Mouse (Mus musculus) heart, embryonic 12.5 days (tissue): ENCODE results near the gene Ckmt2. TPM values are rescaled to one million over a fixed set of nuclear protein-coding genes. Genes with fewer than 3 reads are reported as not detected.

Experiments used
- ATAC-seq: fragments of 200-750 bp; cut with Nextera tagmentation; 2 replicates; pipeline ENCODE4 v1.8.0; 2017; ENCODE audit warnings: moderate TSS enrichment, moderate library complexity; ENCODE audit not compliant: insufficient number of reproducible peaks, low FRiP score
- H3K27ac ChIP-seq: fragments of 300-500 bp; sonication (generic); 2 replicates; pipeline ENCODE4 v1.5.1; 2016; ENCODE audit warnings: mild to moderate bottlenecking, moderate library complexity; ENCODE audit not compliant: poor library complexity, severe bottlenecking
- H3K27me3 ChIP-seq: fragments of 300-500 bp; sonication (generic); replicated peaks from 2 replicates; pipeline ENCODE4 v1.6.1; 2016; ENCODE audit warnings: mild to moderate bottlenecking, moderate library complexity
- H3K36me3 ChIP-seq: fragments of 300-500 bp; sonication (generic); 2 replicates; pipeline ENCODE4 v1.6.1; 2016; ENCODE audit warnings: mild to moderate bottlenecking, moderate library complexity
- H3K4me1 ChIP-seq: fragments of 300-500 bp; sonication (generic); replicated peaks from 2 replicates; pipeline ENCODE4 v1.6.1; 2016; ENCODE audit warnings: mild to moderate bottlenecking
- H3K4me2 ChIP-seq: fragments of 300-500 bp; sonication (generic); 2 replicates; pipeline ENCODE4 v1.6.1; 2016; ENCODE audit warnings: mild to moderate bottlenecking, moderate library complexity
- H3K4me3 ChIP-seq: fragments of 300-500 bp; sonication (generic); 2 replicates; pipeline ENCODE4 v1.5.1; 2016; ENCODE audit warnings: mild to moderate bottlenecking
- H3K9ac ChIP-seq: fragments of 300-500 bp; sonication (generic); 2 replicates; pipeline ENCODE4 v1.6.1; 2016; ENCODE audit warnings: mild to moderate bottlenecking, moderate library complexity
- H3K9me3 ChIP-seq: fragments of 300-500 bp; sonication (generic); replicated peaks from 2 replicates; pipeline ENCODE4 v1.6.1; 2016; ENCODE audit warnings: mild to moderate bottlenecking, moderate library complexity
- WGBS: fragments of 180-500 bp; shearing (Covaris S2); methylation state at CpG from one replicate; pipeline ENCODE4 v1.1.7; 2016; 5-methylcytosine and 5-hydroxymethylcytosine counted together
- polyA plus RNA-seq: library from polyadenylated mRNA; unstranded; fragments of >200 nt; fragmentation: Nextera tagmentation; extraction: Ambion mirVana; gene quantifications from 2 replicates; pipeline ENCODE4 v1.2.1, GENCODE M21; 2016

The Ckmt2 gene
- polyA plus RNA-seq, 1 experiment from 2014 or later, result 12.2 TPM

DNA sequence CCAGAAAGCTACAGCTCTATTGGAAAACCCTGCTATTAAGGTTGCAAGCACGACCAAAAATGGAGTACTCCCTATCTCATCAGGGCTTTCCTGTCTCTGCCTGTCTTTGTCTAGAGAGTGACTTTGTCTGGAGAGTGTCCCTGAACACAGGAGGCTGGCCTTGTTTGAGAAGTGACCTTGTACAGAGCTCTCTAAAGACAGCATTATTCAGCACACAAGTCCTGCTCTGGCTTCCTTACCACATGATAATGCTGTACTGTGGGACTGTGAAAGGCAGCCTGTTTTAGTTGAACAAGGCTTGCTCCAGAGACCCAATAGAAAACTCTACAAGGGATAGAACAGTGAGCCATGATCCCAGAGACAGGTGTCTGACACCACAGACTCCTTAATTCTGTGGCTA, 19.8 kb upstream of the Ckmt2 start:
- 13% methylated on average over 1 of the region's 1 CpGs for WGBS
- no peak for ATAC-seq

DNA sequence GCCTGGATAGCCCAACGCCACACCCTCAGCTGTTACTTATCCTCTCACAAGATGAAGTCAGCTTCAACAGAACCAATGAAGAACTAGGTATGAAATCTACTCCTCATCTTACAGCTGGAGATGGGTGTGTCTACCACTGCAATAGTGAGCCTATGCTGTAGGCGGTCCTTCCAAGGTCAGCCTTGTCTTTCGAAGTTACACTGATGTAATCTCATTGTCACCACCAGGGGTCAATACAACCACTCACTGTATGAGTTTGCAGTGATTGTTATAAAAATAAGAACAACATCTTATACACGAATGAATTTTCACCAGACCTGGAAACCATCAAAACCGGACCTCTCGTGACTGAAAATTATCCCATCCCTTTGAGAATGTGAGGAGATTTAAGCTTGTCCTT, 16.4 kb upstream of the Ckmt2 start:
- 67% methylated on average over 6 of the region's 6 CpGs for WGBS
- Histone ChIP-seq H3K4me3 (no peak overlapping the region), H3K9me3 (no peaks in the 10 kb centered on the region), H3K9ac (no peak overlapping the region), H3K27ac (no peak overlapping the region), H3K4me2 (no peak overlapping the region), H3K36me3 (no peaks in the 10 kb centered on the region), H3K4me1 (peaks cover 6% of the 10 kb centered on the region; the same call in 1 of the 2 replicates), H3K27me3 (no peaks in the 10 kb centered on the region)
- ATAC-seq, result no peak; the same call in 1 of the 2 replicates

More for the DNA sequence above, 19.8 kb upstream of the Ckmt2 start:
- Histone ChIP-seq H3K4me3 (no peak overlapping the region), H3K27me3 (no peaks in the 10 kb centered on the region), H3K4me1 (peaks cover 6% of the 10 kb centered on the region; the same call in 1 of the 2 replicates), H3K4me2 (no peak overlapping the region), H3K27ac (peak overlapping the region; percentile 65), H3K36me3 (no peaks in the 10 kb centered on the region), H3K9ac (no peak overlapping the region), H3K9me3 (peaks cover 3% of the 10 kb centered on the region; the same call in 1 of the 2 replicates)

DNA sequence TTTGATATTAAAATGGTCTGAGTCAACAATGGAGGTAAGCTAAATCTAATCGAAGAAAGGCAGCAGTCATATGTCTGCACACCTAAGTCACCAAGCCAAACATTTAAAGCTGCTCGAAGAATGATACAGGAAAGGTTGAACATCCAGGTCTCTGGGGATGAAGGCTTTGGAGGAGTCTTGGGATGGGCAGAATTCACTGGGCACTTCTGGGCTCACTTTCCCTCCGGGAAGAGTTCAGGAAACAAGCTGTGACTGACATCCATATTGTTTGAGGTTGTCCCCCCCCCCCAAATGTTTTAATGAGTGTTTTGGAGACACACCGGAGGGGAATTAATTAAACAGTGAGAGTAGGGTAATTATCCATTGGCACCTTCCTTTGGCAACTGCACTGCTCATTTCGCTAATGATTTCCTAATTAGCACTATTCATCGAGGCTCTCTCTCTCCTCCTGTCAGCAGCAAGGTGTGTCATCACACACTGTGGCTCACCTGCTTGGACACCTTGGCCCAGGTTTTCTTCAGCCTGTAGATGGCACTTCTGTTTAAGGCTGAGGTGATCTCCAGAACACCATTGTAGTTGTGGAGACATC, 13.4 kb upstream of the Ckmt2 start:
- no peaks in the 10 kb centered on the region for H3K36me3 ChIP-seq

DNA sequence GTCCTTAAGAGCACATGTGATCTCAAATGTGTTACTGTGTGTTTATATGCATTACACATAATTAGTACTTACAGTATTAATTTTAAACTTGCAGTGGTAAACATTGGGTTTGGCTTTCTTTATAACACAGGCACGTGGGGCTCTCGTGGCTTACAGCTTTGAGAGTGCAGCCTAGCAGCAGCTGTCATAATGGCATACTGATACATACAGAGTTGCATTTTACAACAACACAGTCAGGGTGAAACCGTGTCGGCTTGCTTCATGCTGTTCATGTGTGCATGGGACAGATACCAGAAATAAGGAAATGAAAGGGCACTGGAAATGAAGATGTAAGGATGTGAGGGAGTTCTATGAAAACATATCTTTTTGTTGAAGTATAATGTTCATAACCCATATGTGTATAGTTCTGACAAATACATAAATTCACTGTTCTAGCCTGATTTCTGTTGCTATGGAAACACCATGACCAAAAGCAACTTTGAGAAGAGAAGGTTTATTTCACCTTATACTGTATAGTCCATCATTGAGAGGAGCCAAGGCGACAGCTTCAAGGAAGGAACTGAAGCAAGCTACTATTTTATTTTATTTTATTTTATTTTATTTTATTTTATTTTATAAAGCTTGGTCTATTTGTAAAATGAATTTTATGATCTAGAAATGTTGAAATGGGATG, 8.2 kb upstream of the Ckmt2 start:
- no peak overlapping the region for H3K9ac ChIP-seq
- H3K27ac ChIP-seq, result no peak overlapping the region
- H3K36me3 ChIP-seq, result no peaks in the 10 kb centered on the region
- no peak for ATAC-seq
- no peak overlapping the region for H3K4me2 ChIP-seq
- no peaks in the 10 kb centered on the region for H3K4me1 ChIP-seq
- 75% methylated on average over 5 of the region's 5 CpGs for WGBS
- no peaks in the 10 kb centered on the region for H3K27me3 ChIP-seq
- H3K4me3 ChIP-seq, result no peak overlapping the region
- H3K9me3 ChIP-seq, result no peaks in the 10 kb centered on the region

More for the DNA sequence above, 13.4 kb upstream of the Ckmt2 start:
- no peak overlapping the region for H3K27ac ChIP-seq
- H3K27me3 ChIP-seq, result no peaks in the 10 kb centered on the region
- 81% methylated on average over 6 of the region's 6 CpGs for WGBS
- H3K4me3 ChIP-seq, result no peak overlapping the region
- H3K9ac ChIP-seq, result no peak overlapping the region
- no peaks in the 10 kb centered on the region for H3K4me1 ChIP-seq
- ATAC-seq, result no peak
- H3K4me2 ChIP-seq, result no peak overlapping the region
- no peaks in the 10 kb centered on the region for H3K9me3 ChIP-seq

DNA sequence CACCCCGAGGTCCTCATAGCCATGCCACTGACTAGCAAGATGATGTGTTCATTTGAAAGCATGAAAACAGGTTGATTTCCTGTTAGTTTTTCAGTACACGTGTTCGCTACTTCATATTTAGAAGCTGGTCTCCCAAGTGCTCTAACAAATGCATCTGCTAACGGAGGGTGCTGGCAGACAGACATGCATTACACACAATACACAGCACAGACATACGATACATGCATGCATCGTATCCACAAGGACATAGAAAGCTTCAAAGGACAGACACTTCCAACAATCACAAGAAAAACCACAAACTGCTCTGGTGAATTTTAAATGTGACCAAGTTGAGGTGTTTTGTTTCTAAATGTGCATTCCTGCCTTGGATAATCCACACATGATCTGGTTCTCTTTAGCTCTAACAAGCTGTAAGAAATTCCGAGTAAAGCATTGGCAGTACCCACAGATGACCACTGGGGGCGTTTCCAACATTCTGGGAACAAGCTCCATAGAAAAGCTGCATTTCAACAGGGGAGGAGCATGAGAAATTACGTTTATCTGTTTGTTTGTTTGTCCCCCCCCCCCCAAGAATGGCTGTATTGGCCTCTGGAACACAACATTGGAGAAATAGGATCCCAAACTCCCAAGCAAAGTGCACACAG, 5.3 kb upstream of the Ckmt2 start:
- no peak overlapping the region for H3K4me2 ChIP-seq
- no peak for ATAC-seq
- no peaks in the 10 kb centered on the region for H3K9me3 ChIP-seq
- peaks cover 14% of the 10 kb centered on the region for H3K4me1 ChIP-seq
- H3K36me3 ChIP-seq, result no peaks in the 10 kb centered on the region
- H3K4me3 ChIP-seq, result no peak overlapping the region
- 60% methylated on average over 9 of the region's 9 CpGs for WGBS
- no peaks in the 10 kb centered on the region for H3K27me3 ChIP-seq
- H3K27ac ChIP-seq, result no peak overlapping the region
- H3K9ac ChIP-seq, result no peak overlapping the region

DNA sequence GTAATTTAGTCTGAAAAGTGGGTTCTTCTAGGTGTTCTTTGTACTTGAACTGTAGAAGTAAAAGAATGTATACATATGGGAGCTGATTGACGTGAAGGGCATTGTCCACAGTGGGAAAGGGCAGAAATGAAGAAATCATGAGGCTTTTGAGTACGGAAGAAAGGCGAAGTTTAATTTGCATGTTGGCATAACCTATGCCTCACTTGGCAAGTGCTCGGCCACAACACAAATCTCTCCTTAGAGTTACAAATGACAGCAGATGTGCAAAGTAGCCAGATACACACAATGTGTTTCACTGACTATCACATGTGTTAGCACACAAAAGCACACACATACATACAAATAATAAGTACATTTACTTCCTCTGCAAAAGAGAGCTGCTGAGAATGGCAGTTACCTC, 3.6 kb upstream of the Ckmt2 start:
- Histone ChIP-seq H3K4me1 (peaks cover 22% of the 10 kb centered on the region), H3K4me2 (no peak overlapping the region), H3K9me3 (no peaks in the 10 kb centered on the region), H3K36me3 (no peaks in the 10 kb centered on the region), H3K4me3 (no peak overlapping the region), H3K27me3 (no peaks in the 10 kb centered on the region), H3K27ac (no peak overlapping the region), H3K9ac (no peak overlapping the region)
- 89% methylated on average over 4 of the region's 4 CpGs for WGBS
- ATAC-seq, result no peak

DNA sequence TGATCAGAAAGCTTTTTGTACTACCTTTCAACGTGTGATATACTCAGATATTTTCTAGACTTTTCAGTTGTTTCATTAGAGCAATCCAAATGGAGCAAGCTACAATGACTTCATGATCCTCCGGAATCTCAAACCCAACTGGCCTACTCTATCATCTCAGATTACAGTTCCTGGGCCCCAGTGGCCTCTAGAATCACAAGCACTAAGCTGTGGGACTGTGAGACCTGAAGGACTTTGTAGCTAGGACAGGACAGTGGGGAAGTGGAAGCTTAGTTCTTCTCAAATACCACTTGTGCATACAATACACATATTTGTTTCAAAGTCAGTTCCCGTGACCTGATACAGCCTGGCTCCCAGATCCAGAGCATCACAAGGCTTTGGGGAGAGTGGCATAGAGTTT, 1.3 kb upstream of the Ckmt2 start:
- no peak overlapping the region for H3K9ac ChIP-seq
- no peak for ATAC-seq
- 63% methylated on average over 3 of the region's 3 CpGs for WGBS

DNA sequence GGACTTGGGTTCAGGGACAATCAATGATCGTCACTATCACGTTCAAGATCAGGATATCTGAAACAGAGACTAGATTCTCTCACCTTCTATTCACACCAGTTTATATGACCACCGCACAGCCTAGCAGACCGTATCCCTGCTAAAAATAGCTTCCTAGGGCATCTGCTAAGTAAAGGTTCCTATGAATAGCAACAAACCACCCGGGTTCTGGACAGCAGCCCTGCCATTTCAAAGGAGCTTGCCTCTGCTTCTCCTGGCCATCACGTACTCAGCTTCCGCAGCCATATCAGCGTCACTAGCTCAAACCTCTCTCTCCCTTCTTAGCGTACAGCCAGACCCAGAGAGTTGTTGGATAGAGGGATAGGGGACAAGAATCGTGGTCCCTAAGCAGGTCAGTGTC, 665 bp upstream of the Ckmt2 start:
- no peaks in the 10 kb centered on the region for H3K27me3 ChIP-seq
- H3K9ac ChIP-seq, result no peak overlapping the region
- peaks cover 37% of the 10 kb centered on the region for H3K4me1 ChIP-seq
- H3K4me2 ChIP-seq, result 0 out of 2 replicates have a peak overlapping the region, but pooled peaks have one; percentile 25
- no peaks in the 10 kb centered on the region for H3K36me3 ChIP-seq
- no peak overlapping the region for H3K4me3 ChIP-seq
- ATAC-seq, result no peak
- peak overlapping the region; percentile 89 for H3K27ac ChIP-seq
- no peaks in the 10 kb centered on the region for H3K9me3 ChIP-seq
- 34% methylated on average over 10 of the region's 10 CpGs for WGBS

More for the DNA sequence above, 1.3 kb upstream of the Ckmt2 start:
- no peaks in the 10 kb centered on the region for H3K27me3 ChIP-seq
- H3K36me3 ChIP-seq, result no peaks in the 10 kb centered on the region
- H3K4me1 ChIP-seq, result peaks cover 37% of the 10 kb centered on the region
- H3K4me2 ChIP-seq, result no peak overlapping the region
- no peak overlapping the region for H3K4me3 ChIP-seq
- H3K9me3 ChIP-seq, result no peaks in the 10 kb centered on the region
- peak overlapping the region; percentile 89 for H3K27ac ChIP-seq

DNA sequence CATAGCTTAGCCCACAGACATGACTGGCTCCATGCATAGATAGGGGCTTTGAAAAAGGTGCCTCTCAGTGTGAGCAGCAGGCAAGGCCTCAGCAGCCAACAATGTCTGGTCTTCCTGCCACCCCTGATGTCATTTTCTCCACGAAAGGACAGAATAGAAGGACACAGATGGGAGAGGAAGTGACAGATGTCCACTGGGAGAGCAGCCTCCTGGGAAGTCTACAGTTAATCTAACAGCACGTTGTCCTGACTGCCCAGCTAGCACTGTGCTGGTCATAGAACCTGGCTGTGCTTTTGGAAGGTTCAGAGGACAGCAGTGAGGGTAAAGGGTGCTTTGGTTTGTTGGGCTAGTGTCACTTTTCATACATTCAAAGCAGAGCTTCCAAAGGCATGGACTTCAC, 1.1 kb downstream of the Ckmt2 start:
- Histone ChIP-seq H3K27me3 (no peaks in the 10 kb centered on the region), H3K27ac (0 out of 2 replicates have a peak overlapping the region, but pooled peaks have one; percentile 61), H3K9me3 (no peaks in the 10 kb centered on the region), H3K4me1 (peaks cover 37% of the 10 kb centered on the region), H3K36me3 (no peaks in the 10 kb centered on the region), H3K4me2 (no peak overlapping the region), H3K9ac (no peak overlapping the region), H3K4me3 (no peak overlapping the region)
- 36% methylated on average over 2 of the region's 2 CpGs for WGBS
- no peak for ATAC-seq

DNA sequence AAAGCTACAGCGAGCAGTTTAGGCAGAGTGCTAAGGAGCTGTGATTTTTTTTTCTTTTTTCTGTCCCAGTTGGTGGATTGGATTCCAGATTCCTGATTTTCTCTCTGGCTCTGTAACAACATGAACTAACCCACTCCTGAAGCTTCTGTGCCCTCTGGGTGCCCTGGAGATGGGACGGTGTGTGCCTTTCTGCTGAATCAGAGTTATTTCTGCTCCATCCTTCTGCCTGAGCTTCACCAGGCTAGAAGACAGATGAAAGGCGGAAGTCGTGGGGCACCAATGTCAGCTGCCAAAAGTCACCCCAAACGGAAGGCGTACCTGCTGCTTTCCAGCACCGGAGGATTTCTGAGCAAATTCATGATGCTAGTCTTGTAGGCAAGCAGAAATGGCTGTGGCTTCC, 2.1 kb downstream of the Ckmt2 start:
- H3K36me3 ChIP-seq, result no peaks in the 10 kb centered on the region
- H3K27me3 ChIP-seq, result no peaks in the 10 kb centered on the region
- H3K9ac ChIP-seq, result no peak overlapping the region
- H3K27ac ChIP-seq, result peak overlapping the region; percentile 61
- ATAC-seq, result no peak
- H3K4me3 ChIP-seq, result no peak overlapping the region
- 67% methylated on average over 7 of the region's 7 CpGs for WGBS
- H3K4me1 ChIP-seq, result peaks cover 37% of the 10 kb centered on the region
- no peaks in the 10 kb centered on the region for H3K9me3 ChIP-seq
- H3K4me2 ChIP-seq, result no peak overlapping the region

DNA sequence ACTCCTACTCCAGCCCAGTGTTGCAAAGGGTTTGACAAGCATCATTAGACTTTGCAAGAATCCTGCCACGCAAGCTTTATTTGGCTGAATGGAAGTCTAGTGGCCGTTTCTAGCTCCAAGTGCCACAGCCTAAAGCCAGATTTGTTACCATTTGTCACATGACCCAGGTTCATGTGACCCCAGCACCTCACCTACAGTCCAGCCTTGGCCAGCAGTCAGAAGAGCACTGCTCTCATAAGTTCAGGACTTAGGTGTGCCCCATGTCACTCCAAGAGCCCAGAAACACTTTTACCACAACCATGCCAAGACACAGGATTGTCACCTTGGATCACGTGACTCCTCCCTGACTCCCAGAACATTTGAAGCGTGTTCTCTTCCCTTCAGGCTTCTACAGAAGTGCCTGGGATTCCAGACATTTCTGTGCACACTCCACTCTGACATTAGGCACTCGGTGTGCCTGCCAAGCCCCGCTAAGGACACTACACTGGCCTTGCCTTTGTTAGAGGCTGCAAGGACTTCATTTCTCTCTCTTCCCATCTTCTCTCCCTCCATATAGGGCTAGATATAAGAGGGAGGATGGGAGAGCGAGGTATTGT, 2.9 kb downstream of the Ckmt2 start:
- H3K36me3 ChIP-seq, result no peaks in the 10 kb centered on the region
- H3K9ac ChIP-seq, result no peak overlapping the region
- H3K27ac ChIP-seq, result peak overlapping the region; percentile 61
- H3K9me3 ChIP-seq, result no peaks in the 10 kb centered on the region
- no peak overlapping the region for H3K4me3 ChIP-seq
- 49% methylated on average over 7 of the region's 7 CpGs for WGBS
- peaks cover 37% of the 10 kb centered on the region for H3K4me1 ChIP-seq
- no peaks in the 10 kb centered on the region for H3K27me3 ChIP-seq
- no peak overlapping the region for H3K4me2 ChIP-seq
- ATAC-seq, result 0 out of 2 replicates have a peak, but pooled peaks have one; percentile 47
